Mouse (Mus musculus) bone marrow, adult 2 months (tissue): ENCODE measurements around the gene Ctnna2. TPM values are rescaled to one million over a fixed set of nuclear protein-coding genes. Genes with fewer than 3 reads are reported as not detected.

Experiments used
- H3K27ac ChIP-seq: fragments of 200-500 bp; 2 replicates; pipeline ENCODE4 v1.5.1; 2012; ENCODE audit warnings: low read depth, mild to moderate bottlenecking, control low read depth, inconsistent platforms, low read length; ENCODE audit not compliant: control insufficient read depth, poor library complexity, insufficient read depth
- H3K4me1 ChIP-seq: fragments of 200-500 bp; 2 replicates; pipeline ENCODE4 v1.6.1; 2011; ENCODE audit warnings: low read length; ENCODE audit not compliant: control insufficient read depth, insufficient read depth
- H3K4me3 ChIP-seq: fragments of 200-500 bp; replicated peaks from 2 replicates; pipeline ENCODE3; 2011; ENCODE audit warnings: mild to moderate bottlenecking, low read depth, low read length, control low read depth; ENCODE audit not compliant: control insufficient read depth
- CTCF ChIP-seq: fragments of 200-500 bp; IDR thresholded peaks from 2 replicates; pipeline ENCODE4 v1.5.1; 2011; ENCODE audit warnings: low read length, control low read depth; ENCODE audit not compliant: control insufficient read depth, insufficient read depth
- POLR2A ChIP-seq: fragments of 200-500 bp; IDR thresholded peaks from 2 replicates; pipeline ENCODE4 v1.6.1; 2011; ENCODE audit warnings: low read depth, mild to moderate bottlenecking, control low read depth, low read length, borderline replicate concordance; ENCODE audit not compliant: control insufficient read depth
- WGBS: fragments of 180-500 bp; shearing (Covaris S2); methylation state at CpG from one replicate; pipeline ENCODE4 v1.1.7; 2018; 5-methylcytosine and 5-hydroxymethylcytosine counted together
- polyA plus RNA-seq: library from polyadenylated mRNA; stranded (reverse); fragments of >200 nt; gene quantifications from 2 replicates; pipeline ENCODE4 v1.2.4, GENCODE M21; 2011; ENCODE audit warnings: low replicate concordance; ENCODE audit not compliant: missing spikeins, insufficient read depth, insufficient read length

The Ctnna2 gene
- polyA plus RNA-seq, 1 experiment: not detected

- no peak overlapping the region for H3K27ac ChIP-seq
- no peaks in the 10 kb centered on the region for H3K4me1 ChIP-seq
- TF ChIP-seq CTCF: no peak
- no peak for TF ChIP-seq POLR2A
- H3K4me3 ChIP-seq: no peak overlapping the region
- 83% methylated on average over 1 of the region's 1 CpGs for WGBS
Observed at GRCm38 (mm10) chr6:76897156-76897555, 1082.3 kb downstream of the Ctnna2 start.
